Mouse (Mus musculus) heart, embryonic 13.5 days (tissue): Measurements from ENCODE around the gene Nppa. TPM values are rescaled to one million over a fixed set of nuclear protein-coding genes. Genes with fewer than 3 reads are reported as not detected.
"Not testable (repeated sequence)": the region's sequence is repeated elsewhere in the genome, so short reads cannot be mapped to it uniquely, and the experiment has no call there.

Source experiments
- ATAC-seq: fragments of 200-750 bp; cut with Nextera tagmentation; 2 replicates; pipeline ENCODE4 v1.8.0; 2017; ENCODE audit warnings: moderate TSS enrichment; ENCODE audit not compliant: insufficient number of reproducible peaks, low FRiP score, low TSS enrichment; ENCODE audit errors: extremely low read depth
- H3K27ac ChIP-seq: fragments of 300-500 bp; sonication (generic); replicated peaks from 2 replicates; pipeline ENCODE4 v1.5.1; 2015; ENCODE audit warnings: moderate library complexity, mild to moderate bottlenecking, inconsistent platforms
- H3K27me3 ChIP-seq: fragments of 300-500 bp; sonication (generic); replicated peaks from 2 replicates; pipeline ENCODE4 v1.6.1; 2015; ENCODE audit warnings: mild to moderate bottlenecking, inconsistent platforms
- H3K36me3 ChIP-seq: fragments of 300-500 bp; sonication (generic); 2 replicates; pipeline ENCODE4 v1.6.1; 2015; ENCODE audit warnings: mild to moderate bottlenecking, inconsistent platforms
- H3K4me1 ChIP-seq: fragments of 300-500 bp; sonication (generic); 2 replicates; pipeline ENCODE4 v1.6.1; 2015; ENCODE audit warnings: inconsistent platforms
- H3K4me2 ChIP-seq: fragments of 300-500 bp; sonication (generic); 2 replicates; pipeline ENCODE4 v1.6.1; 2015; ENCODE audit warnings: inconsistent platforms, mild to moderate bottlenecking, moderate library complexity
- H3K4me3 ChIP-seq: fragments of 300-500 bp; sonication (generic); 2 replicates; pipeline ENCODE4 v1.5.1; 2015; ENCODE audit warnings: moderate library complexity, mild to moderate bottlenecking, inconsistent platforms
- H3K9ac ChIP-seq: fragments of 300-500 bp; sonication (generic); 2 replicates; pipeline ENCODE4 v1.6.1; 2015; ENCODE audit warnings: inconsistent platforms, mild to moderate bottlenecking, moderate library complexity
- H3K9me3 ChIP-seq: fragments of 300-500 bp; sonication (generic); 2 replicates; pipeline ENCODE4 v1.6.1; 2016; ENCODE audit warnings: inconsistent platforms
- WGBS: fragments of 180-500 bp; shearing (Covaris S2); methylation state at CpG from one replicate; pipeline ENCODE4 v1.1.7; 2015; ENCODE audit warnings: mixed read lengths; 5-methylcytosine and 5-hydroxymethylcytosine counted together
- polyA plus RNA-seq: library from polyadenylated mRNA; unstranded; fragments of >200 nt; fragmentation: Nextera tagmentation; extraction: Ambion mirVana; gene quantifications from 2 replicates; pipeline ENCODE4 v1.2.1, GENCODE M21; 2015

The Nppa gene
- polyA plus RNA-seq, 1 experiment from 2014 or later: 4,587 TPM

- Histone ChIP-seq H3K9ac (peak overlapping the region; percentile 91), H3K27ac (peak overlapping the region; percentile 92), H3K4me2 (peak overlapping the region; percentile 95), H3K27me3 (no peaks in the 10 kb centered on the region), H3K4me1 (peaks cover 52% of the 10 kb centered on the region), H3K9me3 (no peaks in the 10 kb centered on the region), H3K36me3 (peaks cover 33% of the 10 kb centered on the region), H3K4me3 (peak overlapping the region; percentile 87)
- no peak for ATAC-seq
- 19% methylated on average over 19 of the region's 19 CpGs for WGBS
Measured at GRCm38 (mm10) chr4:148039254-148040028, 38.9 kb downstream of the Nppa start.

GRCm38 (mm10) chr4:148040029-148040830, 39.7 kb downstream of the Nppa start:
- H3K9ac ChIP-seq: peak overlapping the region; percentile 91
- peak overlapping the region; percentile 95 for H3K4me2 ChIP-seq
- H3K27ac ChIP-seq: peak overlapping the region; percentile 92
- H3K36me3 ChIP-seq: peaks cover 33% of the 10 kb centered on the region
- H3K27me3 ChIP-seq: no peaks in the 10 kb centered on the region
- WGBS: 60% methylated on average over 15 of the region's 15 CpGs
- no peaks in the 10 kb centered on the region for H3K9me3 ChIP-seq
- no peak for ATAC-seq
- peak overlapping the region; percentile 87 for H3K4me3 ChIP-seq
- H3K4me1 ChIP-seq: peaks cover 54% of the 10 kb centered on the region

- H3K4me1 ChIP-seq: peaks cover 62% of the 10 kb centered on the region
- peak overlapping the region; percentile 92 for H3K27ac ChIP-seq
- peak; percentile 59 for ATAC-seq
- peaks cover 36% of the 10 kb centered on the region for H3K36me3 ChIP-seq
- WGBS: under 1% methylated on average over 19 of the region's 19 CpGs
- H3K9ac ChIP-seq: peak overlapping the region; percentile 91
- H3K4me3 ChIP-seq: peak overlapping the region; percentile 87
- no peaks in the 10 kb centered on the region for H3K27me3 ChIP-seq
- H3K9me3 ChIP-seq: no peaks in the 10 kb centered on the region
- H3K4me2 ChIP-seq: peak overlapping the region; percentile 95
Measured at GRCm38 (mm10) chr4:148040933-148041610, 40.5 kb downstream of the Nppa start.

GRCm38 (mm10) chr4:148041611-148042191, 41.2 kb downstream of the Nppa start:
- Histone ChIP-seq H3K36me3 (peaks cover 30% of the 10 kb centered on the region), H3K4me2 (peak overlapping the region; percentile 95), H3K4me1 (peaks cover 68% of the 10 kb centered on the region), H3K27me3 (no peaks in the 10 kb centered on the region), H3K4me3 (peak overlapping the region; percentile 87), H3K9ac (peak overlapping the region; percentile 91), H3K9me3 (no peaks in the 10 kb centered on the region), H3K27ac (peak overlapping the region; percentile 92)
- no peak for ATAC-seq
- 2% methylated on average over 16 of the region's 16 CpGs for WGBS

GRCm38 (mm10) chr4:148043327-148043726, 42.8 kb downstream of the Nppa start:
- not testable (repeated sequence) for ATAC-seq, H3K9me3 ChIP-seq, H3K27me3 ChIP-seq, H3K27ac ChIP-seq
- peaks cover 42% of the 10 kb centered on the region for H3K36me3 ChIP-seq
- H3K4me1 ChIP-seq: peaks cover 60% of the 10 kb centered on the region
- H3K9ac ChIP-seq: 0 out of 2 replicates have a peak overlapping the region, but pooled peaks have one; percentile 91
- peak overlapping the region; percentile 87 for H3K4me3 ChIP-seq
- WGBS: 85% methylated on average over 6 of the region's 8 CpGs
- H3K4me2 ChIP-seq: peak overlapping the region; percentile 95

DNA sequence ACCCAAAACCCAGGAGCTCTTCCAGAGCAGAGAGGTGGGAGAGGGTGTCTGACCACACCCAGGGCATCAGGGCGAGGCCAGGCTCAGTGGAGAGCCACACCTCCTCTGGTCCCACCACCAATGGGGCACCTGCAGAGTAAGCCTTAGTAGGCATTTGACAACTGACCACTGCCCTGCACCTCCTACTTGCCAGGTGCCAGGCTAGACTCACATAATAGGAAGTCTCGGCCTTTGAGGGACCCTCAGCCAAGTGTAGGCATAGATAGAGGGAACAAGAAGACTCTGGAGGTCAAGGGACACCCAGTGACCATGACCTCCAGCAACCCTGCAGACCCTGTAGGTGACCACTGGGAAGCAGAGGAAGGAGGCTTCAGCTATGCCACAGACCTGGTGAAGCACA, 43.6 kb downstream of the Nppa start:
- Histone ChIP-seq H3K36me3 (peaks cover 50% of the 10 kb centered on the region), H3K27ac (no peak overlapping the region)

GRCm38 (mm10) chr4:148046450-148047031, 46.0 kb downstream of the Nppa start:
- Histone ChIP-seq H3K9me3 (no peaks in the 10 kb centered on the region), H3K9ac (peak overlapping the region; percentile 2; the same call in 1 of the 2 replicates), H3K27me3 (no peaks in the 10 kb centered on the region), H3K36me3 (peaks cover 74% of the 10 kb centered on the region), H3K4me3 (peak overlapping the region; percentile 30), H3K27ac (peak overlapping the region; percentile 44), H3K4me1 (peaks cover 36% of the 10 kb centered on the region), H3K4me2 (peak overlapping the region; percentile 51)
- no peak for ATAC-seq
- 39% methylated on average over 4 of the region's 4 CpGs for WGBS

More for the DNA sequence above, 43.6 kb downstream of the Nppa start:
- peak overlapping the region; percentile 30 for H3K4me3 ChIP-seq
- 75% methylated on average over 2 of the region's 2 CpGs for WGBS
- H3K9me3 ChIP-seq: no peaks in the 10 kb centered on the region
- 0 out of 2 replicates have a peak, but pooled peaks have one; percentile 19 for ATAC-seq
- H3K9ac ChIP-seq: 0 out of 2 replicates have a peak overlapping the region, but pooled peaks have one; percentile 50
- peaks cover 59% of the 10 kb centered on the region for H3K4me1 ChIP-seq
- H3K4me2 ChIP-seq: peak overlapping the region; percentile 51
- no peaks in the 10 kb centered on the region for H3K27me3 ChIP-seq

DNA sequence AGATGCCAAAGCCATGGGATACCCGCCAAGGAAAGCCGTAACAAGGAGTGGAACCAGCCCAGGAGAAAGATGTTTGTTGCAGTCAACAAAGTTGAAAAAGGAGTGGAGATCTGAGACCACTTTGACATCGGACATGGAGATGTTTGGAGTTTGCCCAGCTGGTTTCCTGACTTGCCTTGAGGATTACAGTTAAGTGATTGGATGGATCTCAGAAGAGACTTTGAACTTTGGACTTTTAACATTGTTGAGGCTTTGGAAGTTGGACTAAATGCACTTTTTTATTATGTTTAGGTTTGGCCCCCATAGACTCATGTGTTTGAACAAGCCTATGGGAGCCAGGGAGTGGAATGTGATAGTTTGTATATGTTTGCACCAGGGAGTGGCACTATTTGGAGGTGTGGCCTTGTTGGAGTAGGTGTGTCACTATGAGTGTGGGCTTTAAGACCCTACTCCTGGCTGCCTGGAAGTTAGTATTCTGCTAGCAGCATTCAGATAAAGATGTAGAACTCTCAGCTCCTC, 49.9 kb downstream of the Nppa start:
- Histone ChIP-seq H3K4me1 (peaks cover 14% of the 10 kb centered on the region; the same call in 1 of the 2 replicates), H3K36me3 (peaks cover 89% of the 10 kb centered on the region)
- 89% methylated on average over 3 of the region's 3 CpGs for WGBS
- H3K9ac ChIP-seq, H3K27me3 ChIP-seq, H3K4me2 ChIP-seq, ATAC-seq, H3K9me3 ChIP-seq, H3K27ac ChIP-seq, H3K4me3 ChIP-seq: not testable (repeated sequence)

DNA sequence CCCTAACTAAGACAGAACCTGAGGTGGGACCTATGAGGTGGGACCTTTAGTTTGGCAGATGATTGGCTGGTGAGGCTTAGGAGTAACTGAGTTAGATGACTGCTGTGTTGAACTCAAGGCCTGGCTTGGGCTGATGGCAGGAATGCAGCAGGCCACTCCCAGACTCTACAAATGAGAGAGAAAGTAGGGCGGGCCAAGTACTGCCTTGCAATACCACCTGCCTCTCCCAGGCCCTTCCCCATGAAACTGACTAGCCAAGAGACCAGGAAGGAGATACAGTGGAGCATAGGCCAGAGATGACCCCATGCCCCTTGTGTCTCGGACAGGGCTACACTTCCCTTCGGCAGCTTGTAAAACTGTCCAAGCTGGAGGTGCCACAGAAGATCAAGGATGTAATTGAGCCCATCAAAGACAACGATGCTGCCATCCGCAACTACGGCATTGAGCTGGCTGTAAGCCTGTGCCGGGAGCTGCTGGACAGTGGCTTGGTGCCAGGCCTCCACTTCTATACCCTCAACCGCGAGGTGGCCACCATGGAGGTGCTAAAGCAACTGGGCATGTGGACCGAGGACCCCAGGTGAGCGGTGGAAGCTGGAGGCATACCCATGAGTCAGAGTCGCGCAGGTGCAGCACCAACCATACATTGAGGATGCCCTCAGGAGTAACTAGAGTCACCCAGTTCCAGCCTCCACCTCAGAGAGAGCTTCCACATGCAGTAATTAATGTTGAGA, 50.7 kb downstream of the Nppa start:
- Histone ChIP-seq H3K9me3 (no peaks in the 10 kb centered on the region), H3K36me3 (peaks cover 90% of the 10 kb centered on the region), H3K4me3 (no peak overlapping the region), H3K4me1 (0 out of 2 replicates have a peak, but pooled peaks cover 6% of the 10 kb centered on the region), H3K27me3 (no peaks in the 10 kb centered on the region), H3K27ac (no peak overlapping the region), H3K9ac (no peak overlapping the region), H3K4me2 (no peak overlapping the region)
- no peak for ATAC-seq
- 94% methylated on average over 13 of the region's 13 CpGs for WGBS
